Mouse (Mus musculus): ENCODE data around the gene Pzp.

Gene Pzp

DNA sequence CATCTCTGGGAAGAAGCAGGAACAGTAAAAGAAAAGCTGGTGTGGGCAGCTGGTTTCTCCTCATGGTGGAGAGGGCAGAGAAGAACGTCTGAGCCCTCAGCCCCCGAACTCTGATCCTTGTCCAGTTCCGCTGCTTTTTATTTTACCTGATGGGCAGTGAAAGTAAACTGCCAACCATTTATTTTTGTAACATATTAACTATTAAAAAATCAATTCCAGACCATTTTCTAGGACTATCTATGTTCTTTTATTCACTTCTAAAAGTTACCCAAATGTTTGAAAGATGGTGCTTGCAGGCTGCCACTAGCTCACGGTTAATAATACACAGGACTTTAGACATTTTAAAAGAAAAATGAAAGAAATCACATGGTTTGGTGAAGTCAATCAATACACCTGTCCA, at the start of gene Pzp:
Gene Pzp, minus strand, starts transcription at position 120 of the 400 bp plus-strand sequence.
- DNase-seq (ENCODE audit: low spot score in 2 of 2), result no peak

DNA sequence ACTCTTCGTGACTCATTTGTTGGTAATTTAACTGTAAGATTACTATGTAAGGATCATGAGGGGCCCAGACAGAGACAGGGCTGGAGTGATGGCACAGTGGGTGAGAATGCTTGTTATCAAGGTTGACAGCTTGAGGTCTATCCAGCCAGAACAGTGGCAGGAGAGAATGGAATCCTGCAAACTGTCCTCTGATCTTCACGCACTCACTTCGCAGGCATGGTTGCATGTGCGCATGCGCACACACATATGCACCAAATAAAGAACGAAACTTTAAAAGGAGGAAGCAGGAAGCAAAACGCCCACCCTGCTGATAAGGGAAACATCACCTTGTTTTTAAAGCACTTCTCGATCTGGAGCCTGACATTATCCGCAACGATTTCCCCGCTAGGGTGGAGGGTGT, 40.1 kb upstream of the Pzp start:
- DNase-seq (ENCODE audit: low spot score in 2 of 2), result no peak

DNA sequence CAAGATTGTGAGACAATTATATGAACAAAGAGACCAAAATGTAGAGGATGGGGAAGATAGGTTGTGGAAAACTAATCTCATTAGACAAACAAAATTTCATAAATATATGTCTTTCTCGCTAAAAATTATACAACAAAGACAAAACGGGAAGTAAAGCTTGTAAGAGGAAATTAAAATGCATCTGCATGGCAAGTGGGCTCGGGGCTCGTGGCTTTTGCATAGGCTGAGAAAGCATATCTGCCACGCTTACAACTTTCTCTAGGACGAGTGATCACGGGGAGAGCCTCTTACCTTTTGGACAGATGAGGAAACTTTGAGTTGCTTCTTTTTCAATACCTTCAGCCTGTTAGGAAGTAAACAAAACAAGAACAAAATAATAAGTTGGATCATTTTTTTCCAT, 27.5 kb upstream of the Pzp start:
- DNase-seq (ENCODE audit: low spot score in 2 of 2), result no peak

DNA sequence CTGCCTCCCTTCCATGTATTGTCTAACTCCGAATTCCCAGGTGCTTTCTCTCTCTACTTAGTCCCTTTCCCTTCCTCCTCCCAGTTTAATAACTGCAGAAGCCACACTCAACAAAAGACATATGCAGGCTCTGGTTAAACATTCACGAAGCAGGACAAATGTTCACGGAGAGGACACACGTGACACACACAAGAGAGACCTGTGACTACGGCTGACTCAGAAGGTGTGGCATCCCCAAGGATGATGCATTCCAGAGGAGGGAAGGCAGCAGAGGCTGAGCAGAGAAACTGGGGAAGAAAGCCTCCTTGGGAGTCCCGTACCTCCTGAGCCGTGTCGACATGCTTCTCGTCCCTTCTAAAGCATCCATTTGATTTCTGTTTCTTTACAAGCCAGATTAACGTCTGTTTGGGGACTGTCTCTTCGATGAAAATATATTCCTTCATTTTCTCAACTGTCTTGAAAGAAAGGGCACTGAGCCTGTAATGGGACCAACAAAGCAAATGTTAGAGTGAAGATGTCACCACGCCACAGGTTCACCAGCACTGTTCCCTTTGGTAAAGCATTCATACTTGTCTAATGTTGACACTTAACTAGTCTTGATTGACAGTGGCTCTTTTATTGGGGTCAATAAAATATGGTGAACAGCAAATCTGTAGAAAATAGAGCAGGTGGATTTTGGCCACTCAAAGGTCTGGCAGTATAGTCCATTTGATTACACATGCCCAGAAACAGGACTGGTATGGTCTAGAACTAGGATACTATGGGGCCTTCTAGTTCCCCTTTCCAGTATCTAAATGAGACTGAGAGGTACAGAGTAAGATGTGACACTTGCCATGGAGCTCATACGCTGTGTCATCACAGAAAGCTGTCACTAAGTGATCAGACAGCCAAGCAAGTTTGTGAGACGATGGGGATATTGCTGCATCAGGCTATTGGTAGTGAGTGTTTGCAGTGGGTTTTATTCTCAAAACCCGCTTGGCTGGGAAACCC, 23.2 kb upstream of the Pzp start:
- no peak for DNase-seq (ENCODE audit: low spot score in 2 of 2)

DNA sequence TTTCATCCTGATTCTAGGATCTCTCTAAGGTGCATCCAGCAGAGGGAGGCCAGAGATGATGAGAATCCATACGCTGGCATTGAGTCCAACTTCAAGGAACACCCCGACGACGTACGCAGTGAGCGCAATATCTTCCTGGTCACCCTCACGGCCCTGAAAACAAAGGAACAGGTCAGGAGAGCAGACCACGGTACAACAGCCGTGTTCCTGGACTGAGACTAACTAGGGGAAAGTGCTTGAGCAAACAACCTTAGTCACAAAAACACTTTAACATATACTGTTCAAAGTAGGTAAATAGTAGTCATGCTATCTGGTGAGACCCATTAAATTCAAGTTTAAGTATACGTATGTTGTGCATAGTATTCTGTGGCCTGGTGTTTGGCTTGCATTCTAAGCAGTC, 22.0 kb upstream of the Pzp start:
- DNase-seq (ENCODE audit: low spot score in 2 of 2), result no peak

DNA sequence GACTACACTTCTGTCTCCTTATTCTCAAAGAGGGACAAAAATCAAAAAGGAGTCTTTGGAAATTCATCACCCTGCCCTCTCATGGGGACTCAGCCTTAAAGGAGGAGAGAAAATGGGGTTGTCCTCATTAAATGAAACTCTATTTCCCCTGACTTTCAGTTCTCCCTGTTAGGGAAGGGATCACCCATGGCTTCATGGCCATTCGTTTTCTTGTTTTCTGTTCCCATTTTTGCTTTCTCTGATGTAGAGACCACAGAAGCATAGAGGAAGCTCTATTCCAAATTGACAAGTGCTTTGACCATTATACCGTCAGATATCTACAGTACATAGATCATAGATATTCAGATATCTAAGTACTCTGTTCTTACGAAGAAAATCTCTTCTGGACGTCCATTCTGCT, 18.9 kb upstream of the Pzp start:
- DNase-seq (ENCODE audit: low spot score in 2 of 2), result no peak

DNA sequence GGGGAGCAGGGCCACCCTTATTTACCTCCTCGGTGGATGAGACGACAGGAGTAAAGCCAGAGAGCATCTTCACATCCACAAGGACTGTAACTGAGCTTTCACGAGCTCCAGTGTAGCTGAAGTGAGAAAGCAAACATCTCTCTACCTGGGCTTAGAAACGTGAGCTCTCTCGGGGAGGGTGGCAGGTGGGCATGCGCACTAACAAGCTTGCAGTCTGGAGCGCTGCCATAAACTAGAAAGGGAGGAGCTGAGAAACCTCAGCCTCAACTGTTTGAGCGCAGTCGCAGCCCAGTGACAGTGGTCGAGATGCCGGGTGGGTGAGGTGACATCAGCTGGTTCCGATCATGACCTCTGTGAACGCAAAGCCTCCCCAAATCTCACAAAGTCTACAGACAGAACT, 16.7 kb upstream of the Pzp start:
- DNase-seq (ENCODE audit: low spot score in 2 of 2), result no peak

DNA sequence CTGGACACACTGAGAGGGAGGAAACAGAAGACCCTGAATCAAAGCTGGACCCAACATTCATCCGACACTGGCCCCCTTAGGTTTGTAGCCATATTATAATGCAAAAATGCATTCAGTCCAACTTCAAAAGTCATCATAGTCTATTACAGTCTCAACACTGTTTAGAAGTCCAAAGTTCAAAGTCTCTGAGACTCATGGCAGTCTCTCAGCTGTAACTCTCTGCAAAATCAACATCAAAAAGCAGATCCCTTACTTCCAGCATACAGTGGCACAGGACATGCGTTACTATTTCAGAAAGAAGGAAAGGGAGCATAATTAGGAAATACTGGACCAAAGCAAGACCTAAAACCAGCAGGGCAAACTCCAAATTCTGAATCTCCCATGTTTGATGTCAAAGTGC, 8.7 kb upstream of the Pzp start:
- no peak for DNase-seq (ENCODE audit: low spot score in 2 of 2)

DNA sequence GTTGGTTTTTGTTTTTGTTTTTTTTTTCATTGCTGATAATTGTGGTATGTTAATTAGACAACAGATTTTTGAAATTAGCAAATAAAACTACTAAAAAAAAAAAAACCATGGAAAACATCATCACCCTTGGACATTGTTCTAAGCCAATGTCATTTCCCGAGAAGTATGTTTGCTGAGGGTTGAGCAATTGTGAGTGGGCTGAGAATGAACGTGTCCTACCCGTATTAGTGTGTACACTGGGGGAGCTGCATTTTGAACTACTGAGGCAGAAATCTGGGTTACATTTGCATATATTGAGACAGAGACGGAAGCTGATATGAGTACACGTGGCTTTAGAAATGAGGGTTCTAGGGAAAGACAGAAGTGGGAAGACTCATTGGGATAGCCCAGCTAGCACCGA, 6.8 kb upstream of the Pzp start:
- DNase-seq (ENCODE audit: low spot score in 2 of 2), result no peak

DNA sequence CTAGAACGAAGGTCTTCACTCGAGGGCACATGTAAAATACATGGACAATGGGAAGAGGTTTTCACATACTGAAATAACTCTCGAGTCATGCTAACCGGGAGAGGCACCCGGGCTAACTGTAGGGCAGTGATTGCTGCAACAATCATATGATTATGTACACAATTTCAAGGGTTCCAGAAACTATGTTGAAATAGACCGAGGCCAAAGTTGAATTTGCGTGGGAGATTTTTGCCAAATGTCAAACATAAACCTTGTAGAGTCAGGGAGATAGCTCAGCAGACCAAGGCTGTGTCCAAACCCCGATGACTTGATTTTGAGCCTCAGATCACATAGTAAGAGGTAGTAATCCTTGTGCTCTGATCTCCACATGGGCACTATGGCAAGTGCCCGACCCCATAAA, 6.2 kb upstream of the Pzp start:
- no peak for DNase-seq (ENCODE audit: low spot score in 2 of 2)

DNA sequence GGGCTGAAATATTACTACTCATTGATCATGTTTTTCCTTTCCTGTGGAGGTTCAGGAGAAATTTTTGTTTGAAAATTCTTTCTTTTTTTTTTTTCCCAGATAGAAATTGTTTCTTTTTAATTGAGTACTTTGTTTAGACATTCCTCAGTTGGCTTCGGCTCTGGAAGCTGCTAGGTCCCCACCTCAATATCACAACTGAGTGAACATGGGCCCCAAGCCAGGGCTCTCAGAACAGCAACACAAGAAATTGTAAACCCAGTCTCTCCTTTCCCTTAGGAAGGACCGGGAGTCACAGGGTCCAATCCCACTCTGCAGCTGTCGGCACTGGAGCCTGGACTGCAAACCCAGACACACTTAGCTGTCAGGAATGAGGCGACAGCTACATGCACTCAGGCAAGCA, 2.0 kb upstream of the Pzp start:
- no peak for DNase-seq (ENCODE audit: low spot score in 2 of 2)

DNA sequence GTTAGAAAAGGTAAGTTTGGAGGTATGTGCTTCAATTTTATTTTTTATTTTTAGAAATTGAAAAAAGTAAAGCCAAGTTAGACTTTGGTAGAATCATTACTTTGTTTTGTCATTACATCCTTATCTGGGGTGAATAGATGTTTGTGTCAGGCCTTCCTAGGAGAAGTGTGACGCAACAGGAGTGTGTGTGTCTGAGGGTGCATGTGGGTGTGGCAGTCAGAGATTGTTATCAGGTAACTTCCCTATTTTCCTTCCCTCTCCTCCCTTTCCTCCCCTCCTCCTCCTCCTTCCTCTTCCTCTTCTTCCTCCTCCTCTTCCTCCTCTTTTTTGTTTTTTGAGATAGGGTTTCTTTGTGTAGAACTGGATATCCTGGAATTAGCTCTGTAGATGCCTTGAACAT, 590 bp upstream of the Pzp start:
- DNase-seq (ENCODE audit: low spot score in 2 of 2), result no peak

DNA sequence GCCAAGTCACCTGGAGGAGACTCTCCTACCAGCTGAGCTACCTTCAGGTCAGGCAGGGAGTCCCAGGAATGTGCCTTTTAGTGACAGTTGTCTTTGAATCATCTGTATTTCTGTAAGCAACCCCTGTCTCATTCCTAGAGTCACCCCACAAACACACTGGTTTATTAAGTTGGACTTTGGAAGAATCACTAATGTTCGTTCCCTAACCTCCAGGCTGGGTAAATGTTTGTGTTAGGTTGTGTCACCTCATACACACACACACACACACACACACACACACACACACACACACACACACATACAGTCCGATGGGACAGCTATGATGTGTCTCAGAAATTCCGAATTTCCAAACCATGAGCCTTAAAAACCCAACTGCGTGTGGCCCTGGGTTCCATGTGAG, 719 bp downstream of the Pzp start:
- DNase-seq (ENCODE audit: low spot score in 2 of 2), result no peak

DNA sequence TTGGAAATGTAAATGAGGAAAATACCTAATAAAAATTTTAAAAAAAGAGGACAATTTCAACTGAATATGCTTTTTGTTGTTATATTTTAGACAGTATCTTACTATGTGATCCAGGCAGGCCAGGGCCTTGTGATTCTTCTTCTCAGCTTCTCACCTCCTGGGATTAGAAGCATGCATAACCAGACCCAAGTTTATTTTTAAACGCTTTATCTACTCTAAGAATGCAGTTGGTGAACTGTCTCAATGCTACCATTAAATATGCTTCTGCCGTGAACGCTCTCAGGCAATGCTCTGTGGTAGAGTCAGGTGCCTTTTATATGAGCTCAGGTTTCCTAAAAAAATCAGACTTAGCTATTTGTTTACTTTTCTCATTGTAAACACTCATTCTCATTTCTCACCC, 3.2 kb downstream of the Pzp start:
- DNase-seq (ENCODE audit: low spot score in 2 of 2), result no peak

DNA sequence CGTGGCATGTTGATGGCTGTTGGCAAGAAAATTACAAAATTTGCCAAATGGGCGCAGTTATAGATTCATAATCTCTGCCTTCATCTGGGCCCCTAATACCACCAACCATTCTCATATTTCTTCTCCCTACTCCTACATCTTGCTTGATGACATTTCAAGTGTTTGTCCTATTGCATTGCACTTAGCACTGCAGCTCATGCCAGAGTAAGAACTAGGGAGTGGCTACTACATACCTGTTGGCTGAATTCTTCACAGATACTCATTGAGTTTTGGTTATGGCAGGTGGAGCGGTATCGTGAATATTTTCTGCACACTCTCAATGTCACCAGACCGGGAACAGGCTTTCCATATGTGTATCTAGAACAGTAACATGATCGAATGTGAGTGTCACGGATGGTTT, 7.4 kb downstream of the Pzp start:
- DNase-seq (ENCODE audit: low spot score in 2 of 2), result no peak

DNA sequence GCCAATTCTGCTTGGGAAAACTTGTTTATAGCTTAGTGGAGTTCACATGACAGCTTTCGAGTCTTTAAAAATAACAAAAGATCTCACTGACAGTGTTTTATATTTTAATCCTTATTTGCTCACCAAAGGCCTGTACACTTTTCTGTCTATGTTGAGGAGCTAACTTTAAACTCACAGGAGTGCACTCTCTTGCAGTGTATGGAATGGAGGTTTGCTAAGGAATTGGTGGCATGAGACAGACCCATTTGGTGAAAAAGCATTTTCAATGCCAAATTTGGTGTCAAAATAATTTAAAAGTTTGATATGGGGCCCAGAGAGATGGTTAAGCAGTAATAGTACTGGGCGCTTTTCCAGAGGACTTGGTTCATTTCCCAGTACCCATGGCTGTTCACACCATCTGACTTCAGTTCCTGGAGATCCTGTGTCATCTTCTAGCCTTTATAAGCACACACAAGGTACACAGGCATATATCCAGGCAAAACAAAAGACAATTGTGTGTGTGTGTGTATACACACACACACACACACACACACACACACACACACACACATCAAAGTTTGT, 20.8 kb downstream of the Pzp start:
- no peak for DNase-seq (ENCODE audit: low spot score in 2 of 2)

DNA sequence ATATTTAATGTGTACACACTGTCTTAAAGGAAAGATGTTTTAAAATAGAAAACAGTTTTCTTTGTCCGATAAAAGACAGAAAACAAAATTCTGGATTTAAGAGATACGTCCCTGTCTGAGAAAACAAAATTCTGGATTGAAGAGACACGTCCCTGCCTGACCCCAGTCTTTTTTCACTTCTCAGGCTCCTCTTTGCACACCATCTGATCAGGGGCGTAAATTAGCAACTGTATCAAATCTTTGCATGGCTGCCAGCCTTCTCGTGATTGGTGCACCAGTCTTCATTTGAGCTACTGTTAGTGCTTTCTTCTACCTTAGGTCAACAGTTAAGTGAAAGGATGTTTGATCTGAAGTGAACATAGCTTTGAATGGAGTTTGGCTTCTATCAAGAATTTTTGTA, 21.8 kb downstream of the Pzp start:
- DNase-seq (ENCODE audit: low spot score in 2 of 2), result no peak

DNA sequence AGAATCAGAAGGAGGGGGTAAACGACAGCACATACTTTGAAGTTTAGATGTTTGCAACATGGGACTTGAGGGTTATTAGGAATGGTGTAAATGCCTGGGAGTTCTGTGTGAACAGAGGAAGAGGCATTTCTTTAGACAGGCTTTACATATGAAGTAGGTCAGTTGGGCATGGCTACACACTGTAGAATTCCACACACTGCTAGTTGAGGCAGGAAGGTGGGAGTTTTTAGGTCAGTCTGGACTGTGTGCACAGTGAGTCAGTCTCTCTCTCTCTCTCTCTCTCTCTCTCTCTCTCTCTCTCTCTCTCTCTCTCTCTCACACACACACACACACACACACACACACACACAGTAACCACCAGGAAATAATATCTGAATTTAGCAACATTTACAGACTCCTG, 31.2 kb downstream of the Pzp start:
- no peak for DNase-seq (ENCODE audit: low spot score in 2 of 2)

DNA sequence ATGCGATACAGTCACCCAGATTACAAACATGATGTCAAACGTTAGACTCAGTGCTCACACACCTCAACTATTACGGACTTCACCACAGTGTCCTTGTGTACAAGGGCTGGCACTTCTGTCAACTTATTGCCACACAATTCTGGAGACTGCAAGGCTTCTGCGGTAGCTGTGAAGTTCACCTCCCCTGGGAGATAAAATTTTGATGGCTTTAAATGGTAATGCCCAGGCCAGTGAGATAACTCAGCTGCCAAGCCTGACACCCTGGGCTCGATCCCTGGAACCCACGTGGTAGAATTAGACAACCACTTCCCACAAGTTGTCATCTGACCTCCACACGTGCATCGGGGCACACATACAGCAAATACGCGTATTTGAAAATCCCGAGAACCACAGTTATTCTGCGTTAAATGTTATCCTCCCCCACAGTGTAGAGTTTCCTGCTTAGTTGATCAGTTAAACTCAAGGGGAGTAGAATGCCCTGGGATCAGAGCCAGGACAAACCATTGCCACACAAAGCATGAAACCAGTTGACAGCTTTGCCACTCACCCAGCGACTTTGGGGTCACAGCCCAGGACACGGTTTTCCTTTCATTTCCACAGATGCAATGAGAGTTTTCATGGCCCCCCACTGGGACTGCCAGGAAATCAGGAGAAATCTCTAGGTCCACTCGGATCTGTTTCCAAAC, 31.7 kb downstream of the Pzp start:
- DNase-seq (ENCODE audit: low spot score in 2 of 2), result no peak

DNA sequence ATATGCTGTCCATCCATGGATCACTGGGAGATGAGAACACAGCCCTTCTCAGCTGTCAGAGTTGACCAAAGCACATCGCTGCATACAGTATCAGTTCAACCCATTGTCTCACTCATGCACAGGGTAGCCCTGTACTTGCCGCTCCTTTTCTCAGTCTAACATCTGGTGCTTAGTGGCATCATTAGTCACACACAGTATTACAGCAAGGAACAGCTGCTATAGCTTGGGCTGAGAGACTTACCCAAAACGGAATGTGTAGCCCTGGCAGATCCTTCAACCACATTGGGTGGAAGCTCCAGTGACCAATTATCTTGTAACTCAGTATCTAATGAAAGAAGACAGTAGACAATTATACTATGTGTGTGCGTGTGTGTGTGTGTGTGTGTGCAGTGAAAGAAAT, 34.6 kb downstream of the Pzp start:
- DNase-seq (ENCODE audit: low spot score in 2 of 2), result no peak

DNA sequence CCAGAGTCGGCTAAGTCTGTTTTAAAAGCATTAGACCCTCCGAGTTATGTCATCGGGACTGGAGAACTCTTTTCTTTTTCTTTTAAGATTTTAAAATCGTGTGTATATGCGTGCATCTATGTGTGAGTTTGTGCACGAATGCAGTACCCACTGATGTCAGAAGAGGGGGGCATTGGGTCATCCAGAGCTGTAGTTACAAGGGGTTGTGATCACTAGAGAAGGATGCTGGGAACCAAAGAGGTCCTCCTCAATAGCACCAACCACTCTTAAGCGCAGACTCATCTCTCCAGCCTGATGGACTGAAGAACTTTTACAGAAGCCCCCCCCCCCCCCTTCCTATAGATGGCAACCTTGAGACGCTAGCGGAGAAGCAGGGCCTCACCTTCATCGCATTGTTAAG, 36.4 kb downstream of the Pzp start:
- no peak for DNase-seq (ENCODE audit: low spot score in 2 of 2)

DNA sequence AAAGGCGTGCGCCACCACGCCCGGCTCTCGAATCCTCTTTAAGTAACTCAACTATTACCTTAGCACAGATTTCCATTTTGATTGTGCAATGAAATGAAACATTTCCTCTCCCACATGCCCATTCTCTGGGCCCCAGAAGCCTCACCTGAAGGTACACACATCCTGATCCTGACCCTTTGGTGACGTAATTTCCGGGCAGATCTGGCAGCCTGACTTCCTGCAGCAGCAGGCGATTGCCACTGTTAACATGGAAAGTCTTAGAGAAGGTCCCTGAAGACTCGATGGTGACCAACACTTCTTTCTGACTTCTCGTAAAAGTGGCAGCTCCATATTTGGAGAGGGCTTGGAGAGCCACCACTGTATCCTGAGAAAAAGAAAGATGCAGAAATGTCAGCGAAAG, 38.8 kb downstream of the Pzp start:
- DNase-seq (ENCODE audit: low spot score in 2 of 2), result no peak
